Mouse (Mus musculus) megakaryocyte, embryonic 14.5 days (primary cell): Measurements from ENCODE around the gene Acvr2b. TPM values are rescaled to one million over a fixed set of nuclear protein-coding genes. Genes with fewer than 3 reads are reported as not detected.

Experiments
- H3K27me3 ChIP-seq: replicated peaks from 2 replicates; pipeline ENCODE3; 2012; ENCODE audit warnings: inconsistent platforms
- H3K36me3 ChIP-seq: replicated peaks from 2 replicates; pipeline ENCODE3; 2012; ENCODE audit warnings: low read length, inconsistent platforms, mixed read lengths
- H3K4me1 ChIP-seq: 2 replicates; pipeline ENCODE4 v1.6.1; 2012; ENCODE audit warnings: inconsistent platforms
- H3K4me3 ChIP-seq: replicated peaks from 2 replicates; pipeline ENCODE3; 2012; ENCODE audit warnings: moderate library complexity, mild to moderate bottlenecking, inconsistent platforms
- H3K9me3 ChIP-seq: 2 replicates; pipeline ENCODE4 v1.6.1; 2012; ENCODE audit warnings: inconsistent platforms
- FLI1 ChIP-seq: IDR thresholded peaks from 2 replicates; pipeline ENCODE4 v1.6.1; 2012; ENCODE audit warnings: low read length, inconsistent platforms, mixed read lengths
- GATA1 ChIP-seq: IDR thresholded peaks from 3 replicates; pipeline ENCODE4 v1.6.1; 2012; ENCODE audit warnings: mixed read lengths, low read length, inconsistent platforms, borderline replicate concordance
- polyA plus RNA-seq: library from polyadenylated mRNA; stranded (reverse); fragments of >175 nt; gene quantifications from 2 replicates; pipeline ENCODE4 v1.2.3, GENCODE M21; 2012; ENCODE audit warnings: low replicate concordance; ENCODE audit not compliant: insufficient read depth

Acvr2b gene
- polyA plus RNA-seq, 1 experiment = 0.81 TPM

- TF ChIP-seq GATA1 (no peak), FLI1 (no peak)
- no peak overlapping the region for H3K4me3 ChIP-seq
- H3K4me1 ChIP-seq = no peaks in the 10 kb centered on the region
- H3K27me3 ChIP-seq = peaks cover 24% of the 10 kb centered on the region
- H3K36me3 ChIP-seq = no peaks in the 10 kb centered on the region
- no peaks in the 10 kb centered on the region for H3K9me3 ChIP-seq
These were observed 81.8 kb downstream of the Acvr2b start for GRCm38 (mm10) chr9:119483554-119484353.

GRCm38 (mm10) chr9:119484420-119484819 lies 82.5 kb downstream of the Acvr2b start:
- no peak overlapping the region for H3K4me3 ChIP-seq
- H3K36me3 ChIP-seq = no peaks in the 10 kb centered on the region
- H3K4me1 ChIP-seq = no peaks in the 10 kb centered on the region
- peaks cover 18% of the 10 kb centered on the region for H3K27me3 ChIP-seq
- H3K9me3 ChIP-seq = no peaks in the 10 kb centered on the region
- no peak for TF ChIP-seq GATA1
- no peak for TF ChIP-seq FLI1

Other genes with a start within 250 kb of the Acvr2b start
- gene Acaa1b, start 245.0 kb upstream of the Acvr2b start, polyA plus RNA-seq = 1.5 TPM in 1 of 2 replicates, not detected in the other
- not detected in 2 replicates for gene Gm47289, start 243.0 kb upstream of the Acvr2b start, polyA plus RNA-seq
- gene Slc22a13, start 193.0 kb upstream of the Acvr2b start, polyA plus RNA-seq = not detected in 2 replicates
- gene Oxsr1, start 79.7 kb upstream of the Acvr2b start, polyA plus RNA-seq = 5.3 and 8.2 TPM in 2 replicates
- 77.2 and 206 TPM in 2 replicates for gene Acaa1a, start 62.4 kb upstream of the Acvr2b start, polyA plus RNA-seq
- 17.6 and 38.2 TPM in 2 replicates for gene Myd88, start 60.7 kb upstream of the Acvr2b start, polyA plus RNA-seq
- gene Xylb, start 44.7 kb upstream of the Acvr2b start, polyA plus RNA-seq = 0.09 and 0.70 TPM in 2 replicates
- gene Slc22a14, start 36.6 kb upstream of the Acvr2b start, polyA plus RNA-seq = not detected in 2 replicates
- gene Exog, start 42.8 kb downstream of the Acvr2b start, polyA plus RNA-seq = 0.72 TPM in 1 of 2 replicates, not detected in the other
- 0.04 TPM in 1 of 2 replicates, not detected in the other for gene Scn5a, start 176.9 kb downstream of the Acvr2b start, polyA plus RNA-seq